Mouse (Mus musculus) gastrocnemius, postnatal 25 days (tissue): ENCODE results near the gene Cfap126. TPM values are rescaled to one million over a fixed set of nuclear protein-coding genes. Genes with fewer than 3 reads are reported as not detected.

ENCODE experiments used
- microRNA-seq, 2 experiments: library from miRNA; unstranded; fragments of <30 nt; microRNA quantifications; one replicate each; pipeline ENCODE4 v1.2.0; 2021; ENCODE audit warnings: borderline replicate concordance in 2 of 2
- total RNA-seq, 2 experiments: library from RNA; stranded (reverse); gene quantifications; 1 replicate in 1 of 2; 2 replicates in 1 of 2; pipeline ENCODE4 v1.2.3; 2021

Gene Cfap126
- total RNA-seq, 2 experiments from 2014 or later = 0.69 to 1.2 TPM

Small RNA genes lying within 50 kb of the gene (microRNA-seq; reads per million reads assigned to microRNA genes)
- gene Gm27552 = 0 reads per million in 2 experiments
- gene Gm27844 = 0 reads per million in 2 experiments
- 0 to 0.26 reads per million in 2 experiments for gene Mir6546

Other genes with a start within 250 kb of the Cfap126 start
- 10 to 100 TPM; 16.8 to 16.9 TPM for gene Atf6, start 246.1 kb upstream of the Cfap126 start, total RNA-seq
- under 1 TPM in 1 of 2 experiments, not detected in 1; 0.35 TPM for gene Gm26620, start 228.9 kb upstream of the Cfap126 start, total RNA-seq
- 1 to 10 TPM; 4.0 TPM for gene Dusp12, start 228.4 kb upstream of the Cfap126 start, total RNA-seq
- gene Fcrlb, start 201.0 kb upstream of the Cfap126 start, total RNA-seq = not detected
- not detected for gene Fcrla, start 186.3 kb upstream of the Cfap126 start, total RNA-seq
- 1 to 10 TPM; 1.9 to 2.8 TPM for gene Fcgr2b, start 137.4 kb upstream of the Cfap126 start, total RNA-seq
- not detected for gene Fcgr4, start 95.0 kb upstream of the Cfap126 start, total RNA-seq
- 1 to 10 TPM; 3.7 to 4.6 TPM for gene Fcgr3, start 49.0 kb upstream of the Cfap126 start, total RNA-seq
- gene Sdhc, start 36.7 kb downstream of the Cfap126 start, total RNA-seq = 100 to 1,000 TPM; 692 to 785 TPM
- gene Mpz, start 36.8 kb downstream of the Cfap126 start, total RNA-seq = 100 to 1,000 TPM in 1 of 2 experiments, 10 to 100 TPM in 1; 99.1 to 120 TPM
- 10 to 100 TPM; 15.0 to 48.8 TPM for gene Pcp4l1, start 82.3 kb downstream of the Cfap126 start, total RNA-seq
- gene Nr1i3, start 100.1 kb downstream of the Cfap126 start, total RNA-seq = not detected
- gene Tomm40l, start 108.6 kb downstream of the Cfap126 start, total RNA-seq = 10 to 100 TPM; 52.0 to 52.5 TPM
- gene Apoa2, start 111.1 kb downstream of the Cfap126 start, total RNA-seq = not detected
- 1 to 10 TPM; 3.2 to 3.9 TPM for gene Fcer1g, start 120.4 kb downstream of the Cfap126 start, total RNA-seq
- 1 to 10 TPM in 1 of 2 experiments, under 1 TPM in 1; 0.43 to 1.4 TPM for gene Adamts4, start 136.5 kb downstream of the Cfap126 start, total RNA-seq
- gene Ndufs2, start 137.5 kb downstream of the Cfap126 start, total RNA-seq = 1,000 to 10,000 TPM in 1 of 2 experiments, 100 to 1,000 TPM in 1; 872 to 1,009 TPM
- 1 to 10 TPM; 8.6 to 9.8 TPM for gene B4galt3, start 156.4 kb downstream of the Cfap126 start, total RNA-seq
- 10 to 100 TPM in 1 of 2 experiments, 1 to 10 TPM in 1; 9.4 to 11.6 TPM for gene Ppox, start 167.3 kb downstream of the Cfap126 start, total RNA-seq
- gene Usp21, start 174.1 kb downstream of the Cfap126 start, total RNA-seq = 10 to 100 TPM; 14.2 to 15.7 TPM
- 10 to 100 TPM; 70.9 to 80.8 TPM for gene Ufc1, start 181.1 kb downstream of the Cfap126 start, total RNA-seq
- 10 to 100 TPM; 26.4 to 29.6 TPM for gene Dedd, start 215.2 kb downstream of the Cfap126 start, total RNA-seq
- 10 to 100 TPM; 21.8 to 21.9 TPM for gene Nit1, start 231.7 kb downstream of the Cfap126 start, total RNA-seq
- 10 to 100 TPM; 85.5 to 89.0 TPM for gene Pfdn2, start 231.8 kb downstream of the Cfap126 start, total RNA-seq
- not detected for gene Klhdc9, start 246.9 kb downstream of the Cfap126 start, total RNA-seq